Comparison of ENCODE assay signal across 27 mouse cellular contexts in genomic region chr4:30904966-30905365, GRCm38 (mm10).
DNase-seq lines count a peak whose midpoint lies in the region; ATAC-seq lines count a peak whose summit lies in the region.
"Had no signal": no experiment of that assay in that cellular context is flagged by ENCODE, and none has a peak within 500 bp of the region (broad histone marks: within the 10 kb centered on the region; RNA-seq: fewer than 3 reads in every experiment).

No protein-coding gene starts in this region.

- no peaks in the 10 kb centered on the region for H3K27me3 ChIP-seq in embryonic facial prominence, embryonic 14.5 days (replicated peaks; ENCODE audit: control insufficient read depth, insufficient read depth, low read length)
- no peaks in the 10 kb centered on the region for H3K27me3 ChIP-seq in embryonic facial prominence, embryonic 10.5 days (replicated peaks; ENCODE audit: low read depth, poor library complexity, severe bottlenecking)
- H3K27me3 ChIP-seq in midbrain, embryonic 14.5 days (ENCODE audit: control insufficient read depth, insufficient read depth, low read length), result no peaks in the 10 kb centered on the region
- H3K27me3 ChIP-seq in midbrain, embryonic 10.5 days (ENCODE audit: low read depth, poor library complexity, severe bottlenecking), result no peaks in the 10 kb centered on the region
- H3K27me3 ChIP-seq: hindbrain, embryonic 15.5 days; limb, embryonic 15.5 days; lung, embryonic 15.5 days; neural tube, embryonic 13.5 days; stomach, embryonic 15.5 days had no signal

- H3K27ac ChIP-seq in embryonic facial prominence, embryonic 14.5 days (replicated peaks; ENCODE audit: low read depth, low read length), result no peak overlapping the region
- H3K27ac ChIP-seq in embryonic facial prominence, embryonic 10.5 days (replicated peaks), result no peak overlapping the region
- H3K27ac ChIP-seq in midbrain, embryonic 14.5 days (replicated peaks; ENCODE audit: low read depth, low read length), result no peak overlapping the region
- H3K27ac ChIP-seq in midbrain, embryonic 10.5 days (replicated peaks), result no peak overlapping the region
- H3K27ac ChIP-seq: gastrocnemius, adult 2 months; hindbrain, embryonic 15.5 days; limb, embryonic 15.5 days; liver, embryonic 14.5 days; lung, embryonic 15.5 days; neural tube, embryonic 13.5 days; stomach, embryonic 15.5 days had no signal

- H3K4me3 ChIP-seq in embryonic facial prominence, embryonic 14.5 days (ENCODE audit: low read depth, low read length), result no peak overlapping the region
- H3K4me3 ChIP-seq in embryonic facial prominence, embryonic 10.5 days, result no peak overlapping the region
- no peak overlapping the region for H3K4me3 ChIP-seq in midbrain, embryonic 14.5 days (replicated peaks; ENCODE audit: low read depth, low read length)
- no peak overlapping the region for H3K4me3 ChIP-seq in midbrain, embryonic 10.5 days
- H3K4me3 ChIP-seq: erythroblast, embryonic 14.5 days; gastrocnemius, adult 2 months; hindbrain, embryonic 15.5 days; limb, embryonic 15.5 days; lung, embryonic 15.5 days; neural tube, embryonic 13.5 days; stomach, embryonic 15.5 days had no signal

- H3K9ac ChIP-seq in embryonic facial prominence, embryonic 14.5 days (ENCODE audit: low read depth, low read length), result no peak overlapping the region
- no peak overlapping the region for H3K9ac ChIP-seq in midbrain, embryonic 14.5 days (replicated peaks; ENCODE audit: low read length)
- H3K9ac ChIP-seq: hindbrain, embryonic 15.5 days; limb, embryonic 15.5 days; liver, embryonic 14.5 days; lung, embryonic 15.5 days; neural tube, embryonic 13.5 days; stomach, embryonic 15.5 days had no signal

- no peak overlapping the region for H3K4me2 ChIP-seq in embryonic facial prominence, embryonic 14.5 days (ENCODE audit: low read depth, low read length)
- H3K4me2 ChIP-seq in midbrain, embryonic 14.5 days (ENCODE audit: low read length), result no peak overlapping the region
- H3K4me2 ChIP-seq: hindbrain, embryonic 15.5 days; limb, embryonic 15.5 days; lung, embryonic 15.5 days; neural tube, embryonic 13.5 days; stomach, embryonic 15.5 days had no signal

- WGBS in embryonic facial prominence, embryonic 14.5 days, result 75% methylated on average over 2 of the region's 2 CpGs
- 88% methylated on average over 2 of the region's 2 CpGs for WGBS in embryonic facial prominence, embryonic 10.5 days
- 80% methylated on average over 2 of the region's 2 CpGs for WGBS in midbrain, embryonic 14.5 days
- 84% methylated on average over 2 of the region's 2 CpGs for WGBS in midbrain, embryonic 10.5 days

- peak; percentile 9 for DNase-seq in embryonic facial prominence, embryonic 14.5 days (ENCODE audit: low spot score)
- DNase-seq in embryonic facial prominence, embryonic 10.5 days (ENCODE audit: low spot score), result no peak
- DNase-seq in midbrain, embryonic 14.5 days, result peak; percentile 6
- DNase-seq in midbrain, embryonic 10.5 days (ENCODE audit: low spot score), result no peak
- peak; percentile 15 to 36 for DNase-seq in layer of hippocampus, adult 8-10 months (ENCODE audit: low spot score in 2 of 2)
- DNase-seq in retina, embryonic 14.5 days (ENCODE audit: low spot score), result peak; percentile 24
- DNase-seq in spleen, postnatal 14 days (ENCODE audit: low spot score in 2 of 2), result no peak
- DNase-seq: adrenal gland, postnatal 14 days; cerebellum, adult 9-10 months; gastrocnemius, adult 2 months; heart, postnatal 4 days; kidney, postnatal 25 days; left cerebral cortex, postnatal 4 days; lung, postnatal 4 days; right cerebral cortex, adult 18-20 months; right cerebral cortex, postnatal 4 days; thymus, adult 18-20 months; thymus, postnatal 36 days had no signal

- 0 out of 2 replicates have a peak, but pooled peaks have one; percentile 37 for ATAC-seq in embryonic facial prominence, embryonic 14.5 days (ENCODE audit: low read depth)
- no peak for ATAC-seq in midbrain, embryonic 14.5 days (ENCODE audit: low FRiP score, low TSS enrichment)
- ATAC-seq in monocyte, adult 5-6 weeks (replicated peaks; ENCODE audit: insufficient number of reproducible peaks, low FRiP score, low TSS enrichment, poor library complexity, severe bottlenecking), result no peak
- ATAC-seq: intestine, embryonic 16.5 days had no signal

- no peaks in the 10 kb centered on the region for H3K36me3 ChIP-seq in embryonic facial prominence, embryonic 14.5 days (ENCODE audit: control insufficient read depth, insufficient read depth, low read length)
- no peaks in the 10 kb centered on the region for H3K36me3 ChIP-seq in embryonic facial prominence, embryonic 10.5 days (replicated peaks)
- no peaks in the 10 kb centered on the region for H3K36me3 ChIP-seq in midbrain, embryonic 14.5 days (ENCODE audit: control insufficient read depth, insufficient read depth, low read length)
- H3K36me3 ChIP-seq in midbrain, embryonic 10.5 days, result no peaks in the 10 kb centered on the region
- H3K36me3 ChIP-seq: hindbrain, embryonic 15.5 days; limb, embryonic 15.5 days; lung, embryonic 15.5 days; neural tube, embryonic 13.5 days; stomach, embryonic 15.5 days had no signal

- no peaks in the 10 kb centered on the region for H3K9me3 ChIP-seq in embryonic facial prominence, embryonic 14.5 days (ENCODE audit: control insufficient read depth, low read length)
- H3K9me3 ChIP-seq in embryonic facial prominence, embryonic 10.5 days, result no peaks in the 10 kb centered on the region
- H3K9me3 ChIP-seq in midbrain, embryonic 14.5 days (ENCODE audit: control insufficient read depth, low read length), result no peaks in the 10 kb centered on the region
- no peaks in the 10 kb centered on the region for H3K9me3 ChIP-seq in midbrain, embryonic 10.5 days (replicated peaks)
- H3K9me3 ChIP-seq: hindbrain, embryonic 15.5 days; limb, embryonic 15.5 days; lung, embryonic 15.5 days; neural tube, embryonic 13.5 days; stomach, embryonic 15.5 days had no signal

- H3K4me1 ChIP-seq in embryonic facial prominence, embryonic 14.5 days (ENCODE audit: control insufficient read depth, insufficient read depth, low read length), result no peaks in the 10 kb centered on the region
- H3K4me1 ChIP-seq in embryonic facial prominence, embryonic 10.5 days, result no peaks in the 10 kb centered on the region
- H3K4me1 ChIP-seq in midbrain, embryonic 14.5 days (ENCODE audit: control insufficient read depth, insufficient read depth, low read length), result no peaks in the 10 kb centered on the region
- H3K4me1 ChIP-seq in midbrain, embryonic 10.5 days, result no peaks in the 10 kb centered on the region
- H3K4me1 ChIP-seq: hindbrain, embryonic 15.5 days; limb, embryonic 15.5 days; lung, embryonic 15.5 days; neural tube, embryonic 13.5 days; stomach, embryonic 15.5 days had no signal

Comparison
In these comparisons a context has a peak if more than half of its experiments do, and no peak if none do; other contexts are left out.
1. DNase-seq: peak in embryonic facial prominence, embryonic 14.5 days (single experiment), midbrain, embryonic 14.5 days (single experiment), layer of hippocampus, adult 8-10 months (2 of 2) and retina, embryonic 14.5 days (single experiment); none in embryonic facial prominence, embryonic 10.5 days (single experiment), midbrain, embryonic 10.5 days (single experiment) and spleen, postnatal 14 days (0 of 2).